Mouse (Mus musculus) cortical plate, adult 2 months (tissue): ENCODE results near the gene St6galnac5. TPM values are rescaled to one million over a fixed set of nuclear protein-coding genes. Genes with fewer than 3 reads are reported as not detected.

Experiments
- H3K27ac ChIP-seq: fragments of 200-500 bp; 2 replicates; pipeline ENCODE4 v1.5.1; 2012; ENCODE audit warnings: low read length, control low read depth, inconsistent platforms; ENCODE audit not compliant: insufficient read depth
- H3K4me1 ChIP-seq: fragments of 200-500 bp; 2 replicates; pipeline ENCODE4 v1.6.1; 2011; ENCODE audit warnings: low read length; ENCODE audit not compliant: control insufficient read depth, insufficient read depth
- H3K4me3 ChIP-seq: fragments of 200-500 bp; 2 replicates; pipeline ENCODE4 v1.5.1; 2011; ENCODE audit warnings: mild to moderate bottlenecking, low read length, control low read depth; ENCODE audit not compliant: insufficient read depth
- CTCF ChIP-seq: fragments of 200-500 bp; IDR thresholded peaks from 2 replicates; pipeline ENCODE4 v1.5.1; 2011; ENCODE audit warnings: mild to moderate bottlenecking, control low read depth, low read length; ENCODE audit not compliant: insufficient read depth; ENCODE audit errors: extremely low read depth
- POLR2A ChIP-seq: fragments of 200-500 bp; IDR thresholded peaks from 2 replicates; pipeline ENCODE4 v1.6.1; 2011; ENCODE audit warnings: mild to moderate bottlenecking, low read length, control low read depth; ENCODE audit not compliant: insufficient read depth; ENCODE audit errors: extremely low read depth
- polyA plus RNA-seq: library from polyadenylated mRNA; depleted of rRNA; stranded (reverse); fragments of >200 nt; gene quantifications from 2 replicates; pipeline ENCODE4 v1.2.3, GENCODE M21; 2012

Gene St6galnac5
- polyA plus RNA-seq, 1 experiment: 28.7 TPM

- TF ChIP-seq POLR2A (no peak), CTCF (no peak)
- 0 out of 2 replicates have a peak, but pooled peaks cover 2% of the 10 kb centered on the region for H3K4me1 ChIP-seq
- no peak overlapping the region for H3K27ac ChIP-seq
- no peak overlapping the region for H3K4me3 ChIP-seq
Measured at GRCm38 (mm10) chr3:152861978-152862377, 120.1 kb downstream of the St6galnac5 start.

- TF ChIP-seq CTCF (no peak), POLR2A (no peak)
- Histone ChIP-seq H3K4me1 (0 out of 2 replicates have a peak, but pooled peaks cover 2% of the 10 kb centered on the region), H3K27ac (no peak overlapping the region)
Measured at GRCm38 (mm10) chr3:152861450-152861849, 120.6 kb downstream of the St6galnac5 start.

GRCm38 (mm10) chr3:152856095-152856494, 126.0 kb downstream of the St6galnac5 start:
- Histone ChIP-seq H3K4me3 (no peak overlapping the region), H3K4me1 (no peaks in the 10 kb centered on the region), H3K27ac (no peak overlapping the region)
- TF ChIP-seq CTCF (no peak), POLR2A (no peak)

More at GRCm38 (mm10) chr3:152861450-152861849, 120.6 kb downstream of the St6galnac5 start:
- no peak overlapping the region for H3K4me3 ChIP-seq

GRCm38 (mm10) chr3:152855006-152855614, 126.9 kb downstream of the St6galnac5 start:
- TF ChIP-seq POLR2A: no peak
- TF ChIP-seq CTCF: no peak
- no peak overlapping the region for H3K27ac ChIP-seq
- H3K4me1 ChIP-seq: no peaks in the 10 kb centered on the region
- H3K4me3 ChIP-seq: no peak overlapping the region

GRCm38 (mm10) chr3:152843925-152844324, 138.1 kb downstream of the St6galnac5 start:
- no peak for TF ChIP-seq POLR2A
- TF ChIP-seq CTCF: no peak
- Histone ChIP-seq H3K4me1 (peaks cover 3% of the 10 kb centered on the region; the same call in 1 of the 2 replicates), H3K27ac (no peak overlapping the region), H3K4me3 (no peak overlapping the region)

GRCm38 (mm10) chr3:152842648-152843047, 139.4 kb downstream of the St6galnac5 start:
- Histone ChIP-seq H3K4me3 (no peak overlapping the region), H3K4me1 (peaks cover 3% of the 10 kb centered on the region; the same call in 1 of the 2 replicates), H3K27ac (no peak overlapping the region)
- TF ChIP-seq POLR2A (no peak), CTCF (no peak)

GRCm38 (mm10) chr3:152841264-152841663, 140.8 kb downstream of the St6galnac5 start:
- Histone ChIP-seq H3K4me3 (no peak overlapping the region), H3K27ac (no peak overlapping the region), H3K4me1 (peaks cover 5% of the 10 kb centered on the region; the same call in 1 of the 2 replicates)
- no peak for TF ChIP-seq CTCF
- no peak for TF ChIP-seq POLR2A

GRCm38 (mm10) chr3:152837938-152838337, 144.1 kb downstream of the St6galnac5 start:
- Histone ChIP-seq H3K4me3 (no peak overlapping the region), H3K4me1 (peaks cover 5% of the 10 kb centered on the region; the same call in 1 of the 2 replicates), H3K27ac (peak overlapping the region; percentile 10; the same call in 1 of the 2 replicates)
- no peak for TF ChIP-seq POLR2A
- TF ChIP-seq CTCF: no peak

- Histone ChIP-seq H3K27ac (no peak overlapping the region), H3K4me3 (no peak overlapping the region), H3K4me1 (peaks cover 5% of the 10 kb centered on the region; the same call in 1 of the 2 replicates)
- TF ChIP-seq CTCF (no peak), POLR2A (no peak)
Measured at GRCm38 (mm10) chr3:152837407-152837806, 144.6 kb downstream of the St6galnac5 start.

GRCm38 (mm10) chr3:152832436-152832835, 149.6 kb downstream of the St6galnac5 start:
- Histone ChIP-seq H3K4me3 (no peak overlapping the region), H3K27ac (no peak overlapping the region)
- TF ChIP-seq CTCF (no peak), POLR2A (no peak)

More at GRCm38 (mm10) chr3:152832436-152832835, 149.6 kb downstream of the St6galnac5 start:
- 0 out of 2 replicates have a peak, but pooled peaks cover under 1% of the 10 kb centered on the region for H3K4me1 ChIP-seq
